Mouse (Mus musculus): ENCODE results near the gene Tnpo1.

The Tnpo1 gene

GRCm38 (mm10) chr13:98925486-98926212, 535 bp downstream of the Tnpo1 start:
- no peak for DNase-seq (ENCODE audit: extremely low read depth, low read depth, low spot score)

- DNase-seq (ENCODE audit: extremely low read depth, low read depth, low spot score), result no peak
These were observed 1.2 kb downstream of the Tnpo1 start for GRCm38 (mm10) chr13:98924897-98925485.

- DNase-seq (ENCODE audit: extremely low read depth, low read depth, low spot score), result no peak
These were observed 3.4 kb downstream of the Tnpo1 start for GRCm38 (mm10) chr13:98922806-98923205.

GRCm38 (mm10) chr13:98921276-98921675, 4.9 kb downstream of the Tnpo1 start:
- DNase-seq (ENCODE audit: extremely low read depth, low read depth, low spot score), result no peak

GRCm38 (mm10) chr13:98920300-98920699, 5.9 kb downstream of the Tnpo1 start:
- no peak for DNase-seq (ENCODE audit: extremely low read depth, low read depth, low spot score)

GRCm38 (mm10) chr13:98919695-98920094, 6.5 kb downstream of the Tnpo1 start:
- DNase-seq (ENCODE audit: extremely low read depth, low read depth, low spot score), result no peak

- DNase-seq (ENCODE audit: extremely low read depth, low read depth, low spot score), result no peak
These were observed 8.3 kb downstream of the Tnpo1 start for GRCm38 (mm10) chr13:98917851-98918250.

GRCm38 (mm10) chr13:98915591-98915990, 10.6 kb downstream of the Tnpo1 start:
- no peak for DNase-seq (ENCODE audit: extremely low read depth, low read depth, low spot score)

- DNase-seq (ENCODE audit: extremely low read depth, low read depth, low spot score), result no peak
These were observed 11.4 kb downstream of the Tnpo1 start for GRCm38 (mm10) chr13:98914844-98915212.

- no peak for DNase-seq (ENCODE audit: extremely low read depth, low read depth, low spot score)
These were observed 12.0 kb downstream of the Tnpo1 start for GRCm38 (mm10) chr13:98914010-98914843.

- no peak for DNase-seq (ENCODE audit: extremely low read depth, low read depth, low spot score)
These were observed 13.0 kb downstream of the Tnpo1 start for GRCm38 (mm10) chr13:98913196-98913595.

- no peak for DNase-seq (ENCODE audit: extremely low read depth, low read depth, low spot score)
These were observed 13.6 kb downstream of the Tnpo1 start for GRCm38 (mm10) chr13:98912602-98913001.

GRCm38 (mm10) chr13:98910801-98911200, 15.4 kb downstream of the Tnpo1 start:
- DNase-seq (ENCODE audit: extremely low read depth, low read depth, low spot score), result no peak

GRCm38 (mm10) chr13:98904608-98905007, 21.6 kb downstream of the Tnpo1 start:
- no peak for DNase-seq (ENCODE audit: extremely low read depth, low read depth, low spot score)

GRCm38 (mm10) chr13:98902366-98903025, 23.7 kb downstream of the Tnpo1 start:
- no peak for DNase-seq (ENCODE audit: extremely low read depth, low read depth, low spot score)

GRCm38 (mm10) chr13:98899550-98899949, 26.6 kb downstream of the Tnpo1 start:
- no peak for DNase-seq (ENCODE audit: extremely low read depth, low read depth, low spot score)

- DNase-seq (ENCODE audit: extremely low read depth, low read depth, low spot score), result no peak
These were observed 28.6 kb downstream of the Tnpo1 start for GRCm38 (mm10) chr13:98897577-98897976.

GRCm38 (mm10) chr13:98896434-98897126, 29.6 kb downstream of the Tnpo1 start:
- DNase-seq (ENCODE audit: extremely low read depth, low read depth, low spot score), result no peak

- no peak for DNase-seq (ENCODE audit: extremely low read depth, low read depth, low spot score)
These were observed 30.2 kb downstream of the Tnpo1 start for GRCm38 (mm10) chr13:98896013-98896412.

GRCm38 (mm10) chr13:98894900-98895299, 31.3 kb downstream of the Tnpo1 start:
- DNase-seq (ENCODE audit: extremely low read depth, low read depth, low spot score), result no peak

- DNase-seq (ENCODE audit: extremely low read depth, low read depth, low spot score), result no peak
These were observed 34.7 kb downstream of the Tnpo1 start for GRCm38 (mm10) chr13:98891443-98891842.
